Mouse (Mus musculus): ENCODE measurements at regions not wholly inside any gene's neighbourhood (a gene's known extent, or its start where the extent isn't known, plus 50 kb on each side); places are given as distances from the start of the nearest gene placed in this dataset.
A peak's percentile ranks its signal among the peaks of the same experiment; 100 is the strongest.
"Not testable (repeated sequence)": the region's sequence is repeated elsewhere in the genome, so short reads cannot be mapped to it uniquely, and the experiment has no call there.

- no peak for DNase-seq (ENCODE audit: low spot score)
Observed at GRCm38 (mm10) chr6:144940871-144941380, 135.1 kb downstream of the Bcat1 start.

DNA sequence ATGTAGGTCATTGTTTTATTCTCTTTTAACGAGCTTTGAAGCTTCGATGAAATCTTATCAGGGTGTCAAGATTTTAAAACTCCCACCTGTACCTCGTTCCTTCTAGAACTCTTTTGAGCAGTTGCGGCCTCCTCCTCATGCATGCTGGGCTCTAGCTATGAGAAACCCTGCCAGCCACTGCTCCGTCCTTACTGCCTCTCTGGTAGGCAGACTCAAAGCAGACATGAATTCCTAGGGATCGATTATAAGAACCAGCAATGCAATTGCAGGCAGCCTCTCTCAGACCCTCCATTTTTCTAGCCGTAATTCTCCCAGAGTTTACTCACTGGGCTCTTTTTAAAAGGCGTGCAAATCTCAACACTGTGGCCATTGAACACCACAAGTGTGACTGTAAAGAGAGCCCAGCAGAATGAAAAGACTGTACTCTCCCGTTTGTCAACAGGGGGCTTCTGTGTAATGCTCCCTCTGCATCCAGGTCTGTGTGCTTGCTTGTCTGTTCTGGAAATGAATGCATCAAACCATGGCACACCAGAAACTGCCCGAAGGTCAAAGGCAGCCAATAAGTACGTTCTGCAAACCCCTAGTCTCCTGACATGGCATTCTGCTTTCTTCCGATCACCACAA, 137.3 kb downstream of the Bcat1 start:
- DNase-seq (ENCODE audit: low spot score) = no peak

DNA sequence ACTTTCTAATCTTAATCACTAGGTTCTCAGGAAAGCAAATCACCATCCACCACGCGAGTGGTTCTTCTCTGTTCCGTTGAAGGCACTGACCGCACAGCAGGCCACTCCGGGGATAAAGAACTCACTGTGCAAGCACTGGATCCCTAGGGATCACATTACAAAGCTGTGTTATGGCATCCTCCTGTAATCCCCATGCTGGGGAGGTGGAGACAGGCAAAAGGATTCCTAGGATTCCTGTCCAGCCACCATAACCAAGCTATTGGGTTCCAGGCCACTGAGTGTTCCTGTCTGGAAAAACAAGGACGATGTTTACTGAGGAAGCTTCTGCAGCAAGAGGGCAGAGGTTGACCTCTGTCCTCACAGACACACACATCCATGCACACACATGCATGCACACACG, 138.8 kb downstream of the Bcat1 start:
- no peak for DNase-seq (ENCODE audit: low spot score)

DNA sequence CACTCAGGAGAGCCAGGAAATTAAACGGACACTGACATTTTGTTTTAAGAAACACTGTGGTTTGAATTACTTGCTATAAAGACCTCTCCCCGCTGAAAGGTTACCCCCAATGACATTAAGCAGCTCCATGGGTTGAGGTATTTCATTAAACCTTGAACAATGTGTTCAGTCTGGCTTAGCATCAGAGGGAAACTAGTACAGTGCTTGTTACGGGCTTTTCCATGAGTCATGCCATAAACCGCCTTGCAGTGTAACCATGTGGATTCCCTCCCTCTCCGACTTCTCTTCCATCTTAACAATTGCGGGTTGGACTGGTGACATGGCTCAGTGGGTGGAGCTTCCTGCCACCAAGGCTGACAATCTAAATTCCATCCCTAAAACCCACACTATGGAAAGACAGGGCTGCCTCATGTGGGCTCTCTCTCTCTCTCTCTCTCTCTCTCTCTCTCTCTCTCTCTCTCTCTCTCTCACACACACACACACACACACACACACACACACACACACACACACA, 142.2 kb downstream of the Bcat1 start:
- no peak for DNase-seq (ENCODE audit: low spot score)

GRCm38 (mm10) chr6:144932402-144932801, 143.6 kb downstream of the Bcat1 start:
- DNase-seq (ENCODE audit: low spot score) = peak; percentile 57

DNA sequence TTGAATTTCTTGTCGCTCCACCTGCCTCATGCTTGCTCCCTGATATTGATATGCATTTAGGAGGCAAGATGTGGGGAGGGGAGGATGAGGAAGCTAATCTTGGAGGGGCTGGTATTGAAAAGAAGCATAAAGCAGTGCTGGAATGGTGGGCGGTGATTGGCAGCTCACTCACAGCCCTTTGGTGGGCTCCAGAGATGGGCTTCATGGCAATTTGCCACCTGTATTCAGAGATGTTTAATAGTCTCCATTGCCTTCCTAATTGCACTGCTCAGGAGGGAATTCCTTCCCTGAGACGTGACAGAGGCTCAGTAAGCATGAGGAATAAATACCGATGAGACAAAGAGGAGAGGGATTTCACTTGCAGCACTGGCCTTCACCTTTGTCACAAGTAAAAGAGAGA, 146.0 kb downstream of the Bcat1 start:
- no peak for DNase-seq (ENCODE audit: low spot score)

- DNase-seq (ENCODE audit: low spot score) = no peak
Observed at GRCm38 (mm10) chr6:144929262-144929855, 146.6 kb downstream of the Bcat1 start.

DNA sequence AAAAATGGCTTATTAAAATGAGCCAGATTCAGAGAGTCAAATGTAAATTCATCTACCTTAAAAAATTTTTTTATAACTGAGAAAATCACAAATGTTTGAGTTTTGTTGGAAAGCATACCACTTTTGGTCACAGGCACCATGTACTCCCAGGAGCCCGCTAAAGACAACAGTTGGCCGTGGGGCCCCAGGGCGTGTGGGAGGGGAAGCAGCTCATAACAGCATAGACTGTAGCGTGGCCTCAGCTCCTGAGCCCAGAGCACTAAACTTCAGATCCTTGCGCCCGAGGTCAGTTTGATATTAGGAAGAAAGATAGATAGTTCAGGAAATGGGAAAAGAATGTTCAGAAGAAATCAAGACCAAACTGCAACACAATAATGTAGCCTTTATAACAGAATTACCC, 145.8 kb upstream of the Sox5 start:
- no peak for DNase-seq (ENCODE audit: low spot score)

GRCm38 (mm10) chr6:144922762-144923161, 141.0 kb upstream of the Sox5 start:
- DNase-seq (ENCODE audit: low spot score) = no peak

GRCm38 (mm10) chr6:144919750-144920149, 138.0 kb upstream of the Sox5 start:
- no peak for DNase-seq (ENCODE audit: low spot score)

DNA sequence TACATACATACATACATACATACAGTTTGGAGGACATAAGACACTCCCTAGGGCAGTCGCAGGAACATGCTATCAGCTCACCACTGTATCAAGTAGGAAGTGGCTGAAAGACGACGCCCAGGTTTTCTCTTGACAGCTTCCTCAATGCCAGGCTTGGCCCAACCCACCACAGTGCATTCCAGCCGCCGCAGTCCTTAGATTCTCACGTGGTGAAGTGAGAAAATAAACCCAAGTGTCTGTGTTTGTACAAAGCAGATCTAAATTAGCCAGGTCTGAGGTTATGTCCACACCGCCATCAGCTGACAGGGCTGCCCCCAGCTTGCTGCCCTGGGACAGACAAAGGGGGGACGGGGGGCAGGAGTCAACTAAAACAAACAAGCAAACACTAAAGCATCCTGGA, 135.4 kb upstream of the Sox5 start:
- no peak for DNase-seq (ENCODE audit: low spot score)

DNA sequence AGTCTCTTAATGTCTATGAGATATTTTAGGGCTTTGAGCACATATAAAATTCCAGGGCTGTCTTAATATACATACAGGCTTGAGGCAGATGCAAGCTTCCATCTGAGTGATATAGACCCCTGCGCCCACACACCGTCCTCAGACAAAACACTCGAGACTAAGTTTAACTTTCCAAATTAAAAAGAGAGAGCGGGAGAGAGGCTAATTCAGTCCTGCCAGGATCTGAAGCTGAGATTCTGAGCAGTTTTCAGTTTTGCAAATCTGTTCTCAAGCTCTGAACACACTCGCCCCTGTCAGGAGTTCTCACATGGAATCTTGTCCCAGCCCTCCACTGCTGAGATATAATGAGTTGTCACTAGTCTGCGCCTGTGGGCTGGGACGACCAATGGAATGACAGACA, 130.0 kb upstream of the Sox5 start:
- no peak for DNase-seq (ENCODE audit: low spot score)

GRCm38 (mm10) chr6:144910392-144910791, 128.6 kb upstream of the Sox5 start:
- DNase-seq (ENCODE audit: low spot score) = no peak

- DNase-seq (ENCODE audit: low spot score) = no peak
Observed at GRCm38 (mm10) chr6:144908646-144909045, 126.9 kb upstream of the Sox5 start.

DNA sequence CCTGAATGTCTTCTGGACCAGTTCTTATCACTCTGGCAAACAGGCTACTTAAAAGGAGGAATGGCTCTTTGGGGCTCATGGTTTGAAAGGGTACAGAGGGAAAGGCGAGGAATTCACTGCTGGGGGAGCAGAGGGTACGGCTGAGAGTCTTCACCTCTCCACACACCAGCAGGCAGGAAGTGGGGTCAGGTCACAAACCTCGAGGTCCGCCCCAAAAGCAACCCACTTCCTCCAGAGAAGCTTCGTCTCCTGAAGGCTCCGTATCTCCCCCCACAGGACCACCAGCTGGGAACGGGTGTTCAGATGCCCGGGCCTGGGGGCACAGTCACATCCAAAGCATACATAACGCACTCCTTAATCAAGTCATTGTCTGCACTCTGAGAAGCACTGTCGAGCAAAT, 121.4 kb upstream of the Sox5 start:
- no peak for DNase-seq (ENCODE audit: low spot score)

DNA sequence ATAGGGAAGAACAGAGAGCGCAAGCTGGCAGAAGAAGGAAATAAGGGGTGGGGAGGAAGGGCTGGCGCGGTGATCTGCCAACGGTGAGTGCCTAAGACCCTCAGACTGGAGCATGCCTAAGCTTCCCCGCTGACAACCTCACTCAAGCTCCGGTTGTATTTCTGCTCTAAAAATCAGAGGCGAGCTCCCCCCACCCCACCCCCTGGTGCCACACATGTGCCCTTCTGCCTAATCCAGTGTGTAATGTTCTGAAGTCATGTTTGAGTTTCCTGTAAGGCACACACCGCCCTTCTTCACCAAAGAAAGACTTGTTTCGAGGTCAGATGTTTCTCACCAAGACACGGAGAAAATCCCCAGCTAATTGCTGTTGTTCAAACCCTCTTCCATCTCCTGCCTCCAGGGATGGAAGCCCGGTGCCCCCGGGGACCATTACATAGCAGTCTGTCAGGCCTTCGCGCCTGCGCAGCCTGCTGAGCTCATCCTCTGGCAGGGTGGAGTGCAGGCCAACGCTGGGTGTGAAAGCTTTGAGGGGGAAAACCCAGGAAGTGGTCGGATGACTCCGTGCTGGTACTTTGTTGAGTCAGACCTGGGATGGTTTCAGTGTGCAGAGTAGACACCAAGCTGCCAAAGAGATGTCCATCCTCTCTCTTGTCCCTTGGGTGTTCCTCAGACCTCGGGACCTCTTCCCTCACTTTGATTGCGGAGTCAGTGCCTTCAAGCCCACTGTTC, 120.7 kb upstream of the Sox5 start:
- DNase-seq (ENCODE audit: low spot score) = peak; percentile 12

DNA sequence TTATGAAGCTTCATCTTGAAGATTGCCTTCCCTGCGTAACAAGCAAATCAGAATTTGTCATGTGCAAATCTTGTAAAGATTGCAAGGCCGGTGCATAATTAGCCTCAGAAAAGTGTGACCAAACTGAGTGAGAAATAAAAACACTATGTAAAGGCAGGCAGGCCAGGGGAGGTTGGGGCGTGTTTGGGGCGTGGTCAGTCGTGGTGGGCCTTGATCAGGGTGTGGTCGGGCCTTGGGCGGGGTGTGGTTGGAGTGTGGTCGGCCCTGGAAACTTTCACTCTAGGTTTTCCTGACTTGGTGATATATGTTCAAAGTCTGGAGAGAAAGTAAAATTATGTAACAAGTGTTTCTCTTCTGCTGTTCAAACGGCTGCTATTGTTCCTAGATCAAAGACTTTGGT, 120.0 kb upstream of the Sox5 start:
- no peak for DNase-seq (ENCODE audit: low spot score)

DNA sequence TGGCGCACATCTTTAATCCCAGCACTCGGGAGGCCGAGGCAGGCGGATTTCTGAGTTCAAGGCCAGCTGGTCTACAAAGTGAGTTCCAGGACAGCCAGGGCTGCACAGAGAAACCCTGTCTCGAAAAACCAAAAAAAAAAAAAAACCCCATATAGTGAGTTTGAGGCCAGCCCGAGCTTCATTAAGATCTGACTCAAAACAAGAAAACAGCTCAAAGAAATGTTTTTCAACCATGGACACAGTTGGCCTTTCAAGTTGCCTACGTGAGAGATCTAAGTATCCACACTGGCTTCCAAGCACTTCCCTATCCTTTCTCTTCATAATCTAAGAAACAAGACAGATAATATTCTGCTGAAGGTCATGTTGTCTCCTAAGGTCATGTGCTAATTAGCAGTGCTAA, 119.1 kb upstream of the Sox5 start:
- DNase-seq (ENCODE audit: low spot score) = not testable (repeated sequence)

- no peak for DNase-seq (ENCODE audit: low spot score)
Observed at GRCm38 (mm10) chr6:144897526-144897925, 115.7 kb upstream of the Sox5 start.

DNA sequence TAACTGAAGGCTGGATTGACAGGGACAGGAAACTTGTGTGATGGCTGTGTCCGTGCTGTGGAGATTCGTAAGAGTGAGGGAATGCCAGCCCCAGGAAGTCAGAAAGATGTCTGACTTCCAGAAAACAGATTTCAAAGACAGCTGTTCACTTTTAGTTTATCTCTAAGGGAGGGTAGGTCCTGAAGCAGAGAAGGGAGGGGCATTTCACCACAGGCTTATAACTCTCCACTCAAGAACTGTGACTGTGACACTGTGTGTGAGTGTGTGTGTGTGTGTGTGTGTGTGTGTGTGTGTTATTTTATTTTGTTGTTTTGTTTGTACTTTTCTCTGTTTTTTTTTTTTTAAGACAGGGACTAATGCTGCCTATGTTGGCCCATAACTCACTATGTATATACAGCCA, 109.1 kb upstream of the Sox5 start:
- DNase-seq (ENCODE audit: low spot score) = no peak

DNA sequence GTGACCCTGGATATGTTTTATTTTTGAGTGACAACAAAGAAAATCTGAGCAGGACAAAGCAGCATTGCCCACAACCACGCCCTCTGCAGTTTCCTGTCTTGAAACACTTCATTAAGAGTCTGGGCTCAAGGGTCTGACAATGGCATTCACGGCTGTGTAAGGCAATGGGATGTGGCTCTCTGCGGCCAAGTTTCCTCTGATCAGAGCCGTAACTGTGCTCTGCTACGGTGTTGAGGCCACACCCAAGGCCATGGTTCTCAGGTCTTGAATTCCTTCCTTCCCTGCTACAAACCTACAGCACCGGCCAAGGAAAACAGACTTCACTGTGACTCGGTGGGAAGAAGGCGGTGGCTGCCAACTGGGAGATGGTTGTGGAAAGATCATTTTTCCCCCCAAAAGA, 108.4 kb upstream of the Sox5 start:
- no peak for DNase-seq (ENCODE audit: low spot score)

DNA sequence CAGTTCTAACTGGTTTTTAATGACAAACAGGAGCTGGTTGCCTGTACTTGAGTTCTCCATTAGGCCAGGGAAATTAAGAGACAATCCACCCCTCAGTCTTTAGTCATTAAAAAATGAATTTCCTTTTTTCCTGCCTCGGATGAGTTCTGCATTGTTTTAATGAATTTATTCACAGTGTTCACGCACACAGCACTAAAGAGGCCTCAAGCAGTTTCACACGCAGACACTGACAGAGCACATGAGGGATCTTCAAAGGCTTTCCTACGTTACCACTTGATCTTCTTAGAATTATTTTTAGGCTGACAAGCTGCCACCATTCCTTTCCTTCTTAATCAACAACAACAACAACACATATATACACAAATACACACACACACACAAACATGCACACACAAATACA, 101.3 kb upstream of the Sox5 start:
- no peak for DNase-seq (ENCODE audit: low spot score)

GRCm38 (mm10) chr6:144880098-144880497, 98.3 kb upstream of the Sox5 start:
- DNase-seq (ENCODE audit: low spot score) = no peak

Measured in testis, postnatal 14 days (tissue).